In the genomic region with DNA sequence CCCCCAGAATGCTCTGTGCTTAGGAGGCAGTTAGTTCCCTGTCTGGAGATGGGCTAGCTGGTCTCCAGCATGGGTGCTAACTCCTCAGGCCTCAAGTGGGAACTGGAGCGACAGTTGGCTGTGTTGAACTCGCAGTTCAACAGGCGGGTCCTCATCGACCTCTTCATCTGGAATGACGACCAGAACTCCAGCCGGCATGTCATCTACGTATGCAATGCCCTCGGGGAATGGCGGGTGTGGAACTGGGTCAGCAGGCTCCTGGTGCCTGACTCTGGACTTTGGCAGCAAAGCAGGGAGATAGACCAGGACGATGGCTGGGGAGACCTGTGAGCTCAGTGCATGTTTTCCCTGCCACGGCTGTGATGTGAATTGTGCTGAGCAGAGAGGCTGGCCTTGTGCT, we compare ENCODE assay signal across 18 mouse cellular contexts. TPM values are rescaled to one million over a fixed set of nuclear protein-coding genes. Genes with fewer than 3 reads are reported as not detected.
"Had no signal": no experiment of that assay in that cellular context is flagged by ENCODE, and none has a peak within 500 bp of the region (broad histone marks: within the 10 kb centered on the region; RNA-seq: fewer than 3 reads in every experiment).

No protein-coding gene starts in this region.

- H3K27ac ChIP-seq: liver, embryonic 15.5 days; midbrain, embryonic 13.5 days; neural tube, embryonic 13.5 days; neural tube, embryonic 15.5 days had no signal

- H3K9me3 ChIP-seq: liver, embryonic 15.5 days; midbrain, embryonic 13.5 days; neural tube, embryonic 13.5 days; neural tube, embryonic 15.5 days had no signal

- H3K27me3 ChIP-seq: midbrain, embryonic 13.5 days; neural tube, embryonic 13.5 days; neural tube, embryonic 15.5 days had no signal

- ATAC-seq: midbrain, embryonic 13.5 days; midbrain, embryonic 16.5 days had no signal

- H3K4me2 ChIP-seq: liver, embryonic 15.5 days; lung, embryonic 14.5 days; midbrain, embryonic 11.5 days; midbrain, embryonic 13.5 days; neural tube, embryonic 13.5 days; neural tube, embryonic 15.5 days had no signal

- H3K36me3 ChIP-seq: liver, embryonic 15.5 days; midbrain, embryonic 13.5 days; neural tube, embryonic 13.5 days; neural tube, embryonic 15.5 days had no signal

- H3K4me3 ChIP-seq: liver, embryonic 15.5 days; midbrain, embryonic 13.5 days; myocyte; neural tube, embryonic 13.5 days; neural tube, embryonic 15.5 days had no signal

- H3K4me1 ChIP-seq: midbrain, embryonic 13.5 days; neural tube, embryonic 13.5 days; neural tube, embryonic 15.5 days had no signal

- H3K9ac ChIP-seq: liver, embryonic 15.5 days; lung, embryonic 14.5 days; midbrain, embryonic 13.5 days; neural tube, embryonic 13.5 days; neural tube, embryonic 15.5 days had no signal

- DNase-seq: lung, adult 18-20 months; lung, embryonic 14.5 days; lung, postnatal 10 days; right cerebral cortex, adult 18-20 months; right cerebral cortex, postnatal 25 days; right cerebral cortex, postnatal 4 days; spleen, adult 18-20 months; thymus, adult 18-20 months; thymus, postnatal 14 days; thymus, postnatal 36 days had no signal

RNA-seq across cellular contexts. Expression of gene Tnfrsf14, which starts 42.9 kb away (rescaled TPM):
- polyA plus RNA-seq: midbrain, embryonic 16.5 days had no signal

RNA-seq across cellular contexts. Expression of gene Ttc34, which starts 48.2 kb away (rescaled TPM):
- polyA plus RNA-seq: liver, embryonic 15.5 days; myocyte; small intestine, adult 2 months had no signal
